Mouse (Mus musculus): ENCODE data around the gene Slc25a39.

- TF ChIP-seq ZNF384 (IDR thresholded peaks at IDR 0.05; ENCODE audit: low read depth, low read length) (no peak), POLR2A (IDR thresholded peaks at IDR 0.05; ENCODE audit: control insufficient read depth in 1 of 2, insufficient read depth in 1 of 2, low read depth in 1 of 2, low read length in 2 of 2, poor library complexity in 1 of 2) (no peak)
Observed at GRCm38 (mm10) chr11:102381341-102382100, 26.2 kb downstream of the Slc25a39 start.

Measured in MEL (cell line).